Mouse (Mus musculus): ENCODE measurements at regions not wholly inside any gene's neighbourhood (a gene's known extent, or its start where the extent isn't known, plus 50 kb on each side); places are given as distances from the start of the nearest gene placed in this dataset.

GRCm38 (mm10) chr14:99516703-99517102 lies 218.2 kb downstream of the Klf5 start:
- no peak for TF ChIP-seq ZNF384 (IDR thresholded peaks at IDR 0.05; ENCODE audit: low read depth, low read length)
- no peak for TF ChIP-seq CHD2 (IDR thresholded peaks at IDR 0.05; ENCODE audit: low read depth, low read length)
- no peak for TF ChIP-seq HCFC1 (IDR thresholded peaks at IDR 0.05; ENCODE audit: borderline replicate concordance, insufficient read depth, low read length)
- TF ChIP-seq MAFK (IDR thresholded peaks at IDR 0.05; ENCODE audit: insufficient read depth, low read depth, low read length): no peak
- no peak for TF ChIP-seq ZC3H11A (IDR thresholded peaks at IDR 0.05; ENCODE audit: borderline replicate concordance, low read depth, low read length)
- H3K27ac ChIP-seq (ENCODE audit: insufficient read depth, low read depth, low read length, poor library complexity, severe bottlenecking): no peak overlapping the region
- 0 out of 4 replicates have a peak overlapping the region, but pooled peaks of 1 of the 2 experiments have one; percentile 11 for H3K4me3 ChIP-seq (ENCODE audit: insufficient read depth in 1 of 2, low read depth in 1 of 2, low read length in 2 of 2, poor library complexity in 1 of 2, severe bottlenecking in 1 of 2)
- H3K9ac ChIP-seq (ENCODE audit: insufficient read depth, low read depth, low read length, poor library complexity, severe bottlenecking): no peak overlapping the region
- in situ Hi-C loops (cut with MboI; ENCODE audit: low sequenced_read_pairs in 2 of 2, unreplicated experiment in 2 of 2): no loop called here
- H3K4me1 ChIP-seq (ENCODE audit: control insufficient read depth in 2 of 2, insufficient read depth in 2 of 2, low read length in 2 of 2, poor library complexity in 1 of 2): peaks cover 0 to 4% of the 10 kb centered on the region in 2 experiments; a peak in 1 of 4 replicates
- H3K36me3 ChIP-seq (ENCODE audit: control insufficient read depth, insufficient read depth, low read length, poor library complexity, severe bottlenecking): no peaks in the 10 kb centered on the region; the same call in 1 of the 2 replicates
- no peaks in the 10 kb centered on the region for H3K9me3 ChIP-seq (ENCODE audit: control insufficient read depth, insufficient read depth, low read depth, low read length)
- no peak for DNase-seq (ENCODE audit: low read depth, low spot score)

GRCm38 (mm10) chr14:99520343-99520742 lies 221.9 kb downstream of the Klf5 start:
- H3K4me1 ChIP-seq (ENCODE audit: control insufficient read depth in 2 of 2, insufficient read depth in 2 of 2, low read length in 2 of 2, poor library complexity in 1 of 2): peaks cover 0 to 4% of the 10 kb centered on the region in 2 experiments; a peak in 1 of 4 replicates
- DNase-seq (ENCODE audit: low read depth, low spot score): no peak
- H3K4me3 ChIP-seq (ENCODE audit: insufficient read depth in 1 of 2, low read depth in 1 of 2, low read length in 2 of 2, poor library complexity in 1 of 2, severe bottlenecking in 1 of 2): no peak overlapping the region
- no peak overlapping the region for H3K27ac ChIP-seq (ENCODE audit: insufficient read depth, low read depth, low read length, poor library complexity, severe bottlenecking)
- H3K9ac ChIP-seq (ENCODE audit: insufficient read depth, low read depth, low read length, poor library complexity, severe bottlenecking): no peak overlapping the region
- H3K36me3 ChIP-seq (ENCODE audit: control insufficient read depth, insufficient read depth, low read length, poor library complexity, severe bottlenecking): no peaks in the 10 kb centered on the region
- no peaks in the 10 kb centered on the region for H3K9me3 ChIP-seq (ENCODE audit: control insufficient read depth, insufficient read depth, low read depth, low read length)
- TF ChIP-seq ZC3H11A (IDR thresholded peaks at IDR 0.05; ENCODE audit: borderline replicate concordance, low read depth, low read length): no peak
- TF ChIP-seq HCFC1 (IDR thresholded peaks at IDR 0.05; ENCODE audit: borderline replicate concordance, insufficient read depth, low read length): no peak
- TF ChIP-seq MAFK (IDR thresholded peaks at IDR 0.05; ENCODE audit: insufficient read depth, low read depth, low read length): no peak
- in situ Hi-C loops (cut with MboI; ENCODE audit: low sequenced_read_pairs in 2 of 2, unreplicated experiment in 2 of 2): no loop called here

GRCm38 (mm10) chr14:99521954-99522523 lies 223.5 kb downstream of the Klf5 start:
- no peaks in the 10 kb centered on the region for H3K36me3 ChIP-seq (ENCODE audit: control insufficient read depth, insufficient read depth, low read length, poor library complexity, severe bottlenecking)
- in situ Hi-C loops (cut with MboI; ENCODE audit: low sequenced_read_pairs in 2 of 2, unreplicated experiment in 2 of 2): no loop called here
- DNase-seq (ENCODE audit: low read depth, low spot score): no peak
- no peak overlapping the region for H3K9ac ChIP-seq (ENCODE audit: insufficient read depth, low read depth, low read length, poor library complexity, severe bottlenecking)
- no peaks in the 10 kb centered on the region for H3K9me3 ChIP-seq (ENCODE audit: control insufficient read depth, insufficient read depth, low read depth, low read length)
- H3K4me3 ChIP-seq (ENCODE audit: insufficient read depth in 1 of 2, low read depth in 1 of 2, low read length in 2 of 2, poor library complexity in 1 of 2, severe bottlenecking in 1 of 2): no peak overlapping the region
- no peaks in the 10 kb centered on the region for H3K4me1 ChIP-seq (ENCODE audit: control insufficient read depth in 2 of 2, insufficient read depth in 2 of 2, low read length in 2 of 2, poor library complexity in 1 of 2)
- no peak for TF ChIP-seq CHD2 (IDR thresholded peaks at IDR 0.05; ENCODE audit: low read depth, low read length)
- no peak for TF ChIP-seq ZNF384 (IDR thresholded peaks at IDR 0.05; ENCODE audit: low read depth, low read length)
- TF ChIP-seq ZC3H11A (IDR thresholded peaks at IDR 0.05; ENCODE audit: borderline replicate concordance, low read depth, low read length): no peak
- TF ChIP-seq MAFK (IDR thresholded peaks at IDR 0.05; ENCODE audit: insufficient read depth, low read depth, low read length): no peak
- TF ChIP-seq HCFC1 (IDR thresholded peaks at IDR 0.05; ENCODE audit: borderline replicate concordance, insufficient read depth, low read length): no peak
- no peak overlapping the region for H3K27ac ChIP-seq (ENCODE audit: insufficient read depth, low read depth, low read length, poor library complexity, severe bottlenecking)

- Histone ChIP-seq H3K9ac (ENCODE audit: insufficient read depth, low read depth, low read length, poor library complexity, severe bottlenecking) (no peak overlapping the region), H3K27ac (ENCODE audit: insufficient read depth, low read depth, low read length, poor library complexity, severe bottlenecking) (no peak overlapping the region), H3K4me3 (ENCODE audit: insufficient read depth in 1 of 2, low read depth in 1 of 2, low read length in 2 of 2, poor library complexity in 1 of 2, severe bottlenecking in 1 of 2) (no peak overlapping the region), H3K4me1 (ENCODE audit: control insufficient read depth in 2 of 2, insufficient read depth in 2 of 2, low read length in 2 of 2, poor library complexity in 1 of 2) (peaks cover 0 to 4% of the 10 kb centered on the region in 2 experiments; a peak in 1 of 4 replicates), H3K9me3 (ENCODE audit: control insufficient read depth, insufficient read depth, low read depth, low read length) (no peaks in the 10 kb centered on the region), H3K36me3 (ENCODE audit: control insufficient read depth, insufficient read depth, low read length, poor library complexity, severe bottlenecking) (no peaks in the 10 kb centered on the region)
- in situ Hi-C loops (cut with MboI; ENCODE audit: low sequenced_read_pairs in 2 of 2, unreplicated experiment in 2 of 2): no loop called here
- no peak for DNase-seq (ENCODE audit: low read depth, low spot score)
- TF ChIP-seq ZC3H11A (IDR thresholded peaks at IDR 0.05; ENCODE audit: borderline replicate concordance, low read depth, low read length) (no peak), HCFC1 (IDR thresholded peaks at IDR 0.05; ENCODE audit: borderline replicate concordance, insufficient read depth, low read length) (no peak), MAFK (IDR thresholded peaks at IDR 0.05; ENCODE audit: insufficient read depth, low read depth, low read length) (no peak), ZNF384 (IDR thresholded peaks at IDR 0.05; ENCODE audit: low read depth, low read length) (no peak), CHD2 (IDR thresholded peaks at IDR 0.05; ENCODE audit: low read depth, low read length) (no peak)
Measured at GRCm38 (mm10) chr14:99535781-99536180, 237.3 kb downstream of the Klf5 start.

Measured in ES-E14 (cell line).